Mouse (Mus musculus) liver, adult (tissue): ENCODE data around the gene Sema4a.

Source experiments
- GATA4 ChIP-seq: IDR thresholded peaks from 2 replicates; pipeline ENCODE4 v1.6.1; 2014; ENCODE audit warnings: mild to moderate bottlenecking, low read length; ENCODE audit not compliant: insufficient replicate concordance

The Sema4a gene

GRCm38 (mm10) chr3:88460983-88461696 lies at the start of gene Sema4a:
Sema4a (minus strand) TSS chr3:88461182.
- TF ChIP-seq GATA4: no peak

- TF ChIP-seq GATA4: no peak
Observed at GRCm38 (mm10) chr3:88509692-88510420, 48.9 kb upstream of the Sema4a start, which contains the start of gene Lmna. Lmna (minus strand) TSS chr3:88509956.

GRCm38 (mm10) chr3:88509250-88509649 lies 48.3 kb upstream of the Sema4a start:
- no peak for TF ChIP-seq GATA4

GRCm38 (mm10) chr3:88505765-88506164 lies 44.8 kb upstream of the Sema4a start:
- no peak for TF ChIP-seq GATA4

- TF ChIP-seq GATA4: no peak
Observed at GRCm38 (mm10) chr3:88505081-88505480, 44.1 kb upstream of the Sema4a start.

- TF ChIP-seq GATA4: no peak
Observed at GRCm38 (mm10) chr3:88503881-88504746, 43.1 kb upstream of the Sema4a start.

GRCm38 (mm10) chr3:88503505-88503863 lies 42.5 kb upstream of the Sema4a start:
- no peak for TF ChIP-seq GATA4

- TF ChIP-seq GATA4: peak; percentile 2; the same call in 1 of the 2 replicates
Observed at GRCm38 (mm10) chr3:88502641-88503504, 41.9 kb upstream of the Sema4a start.

GRCm38 (mm10) chr3:88502031-88502571 lies 41.1 kb upstream of the Sema4a start:
- no peak for TF ChIP-seq GATA4

- no peak for TF ChIP-seq GATA4
Observed at GRCm38 (mm10) chr3:88501366-88502030, 40.5 kb upstream of the Sema4a start.

- TF ChIP-seq GATA4: no peak
Observed at GRCm38 (mm10) chr3:88500655-88501365, 39.8 kb upstream of the Sema4a start.

- no peak for TF ChIP-seq GATA4
Observed at GRCm38 (mm10) chr3:88500087-88500486, 39.1 kb upstream of the Sema4a start.

GRCm38 (mm10) chr3:88499580-88499979 lies 38.6 kb upstream of the Sema4a start:
- TF ChIP-seq GATA4: no peak
